11 mouse cellular contexts compared by ENCODE assay signal in the genomic region with DNA sequence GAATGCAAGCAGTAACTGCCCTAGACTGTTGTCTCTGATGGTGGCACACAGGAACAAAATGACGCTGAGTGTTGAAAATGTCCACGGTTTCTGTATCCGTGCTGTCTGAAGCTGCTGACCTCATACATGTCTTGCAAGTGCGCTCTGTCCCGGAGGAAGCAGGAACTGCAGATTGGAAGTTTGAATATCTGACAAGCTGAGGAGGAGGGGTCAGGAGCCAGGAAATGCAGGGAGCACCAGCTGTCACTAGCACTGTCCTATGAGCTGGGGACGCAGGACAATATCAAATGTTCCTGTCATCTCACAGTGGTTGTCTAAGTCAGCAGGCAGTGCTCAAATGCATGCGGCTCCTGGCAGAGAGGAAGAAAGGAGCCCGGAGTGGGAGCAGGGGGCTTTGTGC. TPM values are rescaled to one million over a fixed set of nuclear protein-coding genes. Genes with fewer than 3 reads are reported as not detected.
DNase-seq lines count a peak whose midpoint lies in the region; ATAC-seq and TF ChIP-seq lines count a peak whose summit lies in the region.
"Had no signal": no experiment of that assay in that cellular context is flagged by ENCODE, and none has a peak within 500 bp of the region (broad histone marks: within the 10 kb centered on the region; RNA-seq: fewer than 3 reads in every experiment).

No protein-coding gene starts in this region.

- no peak overlapping the region for H3K4me3 ChIP-seq in liver, adult 2 months (ENCODE audit: insufficient read depth, low read depth, low read length)
- no peak overlapping the region for H3K4me3 ChIP-seq in liver, embryonic 12.5 days
- no peak overlapping the region; the same call in 1 of the 2 replicates for H3K4me3 ChIP-seq in heart, embryonic 15.5 days
- no peak overlapping the region for H3K4me3 ChIP-seq in forebrain, embryonic 15.5 days
- H3K4me3 ChIP-seq: forebrain, embryonic 12.5 days; liver, embryonic 15.5 days had no signal

- H3K9me3 ChIP-seq in liver, embryonic 12.5 days (replicated peaks): no peaks in the 10 kb centered on the region
- H3K9me3 ChIP-seq in heart, embryonic 15.5 days (replicated peaks): no peaks in the 10 kb centered on the region
- H3K9me3 ChIP-seq in forebrain, embryonic 15.5 days: no peaks in the 10 kb centered on the region
- H3K9me3 ChIP-seq: forebrain, embryonic 12.5 days; liver, embryonic 15.5 days had no signal

- TF ChIP-seq POLR2A in liver, adult 2 months (IDR thresholded peaks at IDR 0.05; ENCODE audit: extremely low read depth, insufficient read depth, low read length): no peak

- no peak overlapping the region for H3K4me2 ChIP-seq in liver, embryonic 12.5 days
- H3K4me2 ChIP-seq in heart, embryonic 15.5 days: peak overlapping the region; percentile 41
- H3K4me2 ChIP-seq in forebrain, embryonic 15.5 days (replicated peaks): no peak overlapping the region
- H3K4me2 ChIP-seq: forebrain, embryonic 12.5 days; liver, embryonic 15.5 days had no signal

- H3K36me3 ChIP-seq in liver, adult 2 months (ENCODE audit: control insufficient read depth, insufficient read depth, low read length): no peaks in the 10 kb centered on the region
- H3K36me3 ChIP-seq in liver, embryonic 12.5 days: no peaks in the 10 kb centered on the region
- no peaks in the 10 kb centered on the region for H3K36me3 ChIP-seq in heart, embryonic 15.5 days
- H3K36me3 ChIP-seq in forebrain, embryonic 15.5 days: 0 out of 2 replicates have a peak, but pooled peaks cover 5% of the 10 kb centered on the region
- H3K36me3 ChIP-seq: liver, embryonic 15.5 days had no signal

- no peak overlapping the region for H3K27ac ChIP-seq in liver, adult 2 months (replicated peaks; ENCODE audit: insufficient read depth, low read depth, low read length)
- no peak overlapping the region for H3K27ac ChIP-seq in liver, embryonic 12.5 days
- H3K27ac ChIP-seq in heart, embryonic 15.5 days: peak overlapping the region; percentile 77
- no peak overlapping the region for H3K27ac ChIP-seq in forebrain, embryonic 15.5 days (replicated peaks)
- H3K27ac ChIP-seq: forebrain, embryonic 12.5 days; liver, embryonic 15.5 days had no signal

- H3K79me2 ChIP-seq in liver, adult 2 months (ENCODE audit: control insufficient read depth, insufficient read depth, low read length): no peaks in the 10 kb centered on the region

- H3K9ac ChIP-seq in liver, adult 2 months (ENCODE audit: low read depth, low read length): no peak overlapping the region
- no peak overlapping the region for H3K9ac ChIP-seq in liver, embryonic 12.5 days
- peak overlapping the region; percentile 4; the same call in 1 of the 2 replicates for H3K9ac ChIP-seq in heart, embryonic 15.5 days
- H3K9ac ChIP-seq in forebrain, embryonic 15.5 days (replicated peaks): no peak overlapping the region
- H3K9ac ChIP-seq: forebrain, embryonic 12.5 days; liver, embryonic 15.5 days had no signal

- H3K27me3 ChIP-seq in liver, adult 2 months (ENCODE audit: control insufficient read depth, insufficient read depth, low read length): no peaks in the 10 kb centered on the region
- no peaks in the 10 kb centered on the region for H3K27me3 ChIP-seq in liver, embryonic 12.5 days (replicated peaks)
- no peaks in the 10 kb centered on the region for H3K27me3 ChIP-seq in heart, embryonic 15.5 days
- H3K27me3 ChIP-seq in forebrain, embryonic 15.5 days: no peaks in the 10 kb centered on the region
- H3K27me3 ChIP-seq: forebrain, embryonic 12.5 days; liver, embryonic 15.5 days had no signal

- ATAC-seq in liver, embryonic 12.5 days: no peak
- ATAC-seq in heart, embryonic 15.5 days (replicated peaks; ENCODE audit: insufficient number of reproducible peaks, insufficient read depth, low FRiP score, low read depth): peak; percentile 65
- ATAC-seq in forebrain, embryonic 15.5 days (replicated peaks): no peak

- no peaks in the 10 kb centered on the region for H3K4me1 ChIP-seq in liver, adult 2 months (ENCODE audit: control insufficient read depth, insufficient read depth, low read length)
- no peaks in the 10 kb centered on the region for H3K4me1 ChIP-seq in liver, embryonic 12.5 days
- H3K4me1 ChIP-seq in heart, embryonic 15.5 days (replicated peaks): peaks cover 21% of the 10 kb centered on the region
- peaks cover 17% of the 10 kb centered on the region for H3K4me1 ChIP-seq in forebrain, embryonic 15.5 days
- H3K4me1 ChIP-seq: liver, embryonic 15.5 days had no signal

- DNase-seq in liver, adult 2 months (ENCODE audit: extremely low read depth, low read depth, low spot score): peak; percentile 26
- peak; percentile 29 to 45 for DNase-seq in cerebellum, postnatal 25 days
- peak; percentile 64 for DNase-seq in lung, postnatal 36 days
- DNase-seq in c-Kit-positive CD71-positive TER-119-positive erythroid progenitor cells, embryonic 14.5 days (ENCODE audit: low spot score): no peak
- DNase-seq: layer of hippocampus, postnatal 36 days had no signal

- 74% methylated on average over 8 of the region's 8 CpGs for WGBS in liver, adult 2 months
- WGBS in liver, embryonic 12.5 days (ENCODE audit: insufficient replicate concordance): 59% methylated on average over 8 of the region's 8 CpGs
- 17% methylated on average over 8 of the region's 8 CpGs for WGBS in heart, embryonic 15.5 days
- WGBS in forebrain, embryonic 15.5 days: 71% methylated on average over 8 of the region's 8 CpGs

- no peak for TF ChIP-seq CTCF in liver, adult 2 months (IDR thresholded peaks at IDR 0.05; ENCODE audit: low read depth, low read length)

RNA-seq across cellular contexts. Expression of a gene that starts 19.3 kb away (rescaled TPM):
- 0.67 and 0.74 TPM in 2 replicates for total RNA-seq in liver, adult 2 months (2014; rRNA removed)
- 0.21 and 0.40 TPM in 2 replicates for polyA plus RNA-seq in liver, adult 2 months (2012; rRNA removed)
- 17.3 and 19.4 TPM in 2 replicates for polyA plus RNA-seq in liver, embryonic 12.5 days (2016; fragmentation: Nextera tagmentation; extraction: Ambion mirVana)
- polyA plus RNA-seq in heart, embryonic 15.5 days (2015; fragmentation: Nextera tagmentation; extraction: Ambion mirVana): 42.8 and 57.8 TPM in 2 replicates
- polyA plus RNA-seq in forebrain, embryonic 15.5 days (2015; fragmentation: Nextera tagmentation; extraction: Ambion mirVana): 312 TPM in 2 replicates
- total RNA-seq: monocyte, adult 5-6 weeks had no signal

RNA-seq across cellular contexts. Expression of a gene that starts 49.6 kb away (rescaled TPM):
- total RNA-seq in liver, adult 2 months (2014; rRNA removed): 19.8 and 22.4 TPM in 2 replicates
- polyA plus RNA-seq in liver, adult 2 months (2012; rRNA removed): 19.3 and 23.2 TPM in 2 replicates
- 3.3 and 4.2 TPM in 2 replicates for polyA plus RNA-seq in liver, embryonic 12.5 days (2016; fragmentation: Nextera tagmentation; extraction: Ambion mirVana)
- polyA plus RNA-seq in heart, embryonic 15.5 days (2015; fragmentation: Nextera tagmentation; extraction: Ambion mirVana): 22.0 and 25.7 TPM in 2 replicates
- polyA plus RNA-seq in forebrain, embryonic 15.5 days (2015; fragmentation: Nextera tagmentation; extraction: Ambion mirVana): 5.2 and 6.7 TPM in 2 replicates

Comparison
In these comparisons a context has a peak if more than half of its experiments do, and no peak if none do; other contexts are left out.
1. RNA of a gene that starts 19.3 kb away (polyA plus RNA-seq): 312 TPM in forebrain, embryonic 15.5 days, 42.8 to 57.8 TPM in heart, embryonic 15.5 days and 17.3 to 19.4 TPM in liver, embryonic 12.5 days; 0.21 to 0.40 TPM in liver, adult 2 months; every median in the first group is over 10 times any median in the second.